Mouse (Mus musculus): ENCODE measurements at regions not wholly inside any gene's neighbourhood (a gene's known extent, or its start where the extent isn't known, plus 50 kb on each side); places are given as distances from the start of the nearest gene placed in this dataset.
A peak's percentile ranks its signal among the peaks of the same experiment; 100 is the strongest.

GRCm38 (mm10) chr2:28141975-28142374, 50.8 kb upstream of the Olfm1 start:
- DNase-seq (ENCODE audit: extremely low read depth, low read depth), result no peak

GRCm38 (mm10) chr2:28141556-28141955, 51.2 kb upstream of the Olfm1 start:
- peak; percentile 91 for DNase-seq (ENCODE audit: extremely low read depth, low read depth)

GRCm38 (mm10) chr2:28138583-28138982, 53.9 kb upstream of the Fcnb start:
- DNase-seq (ENCODE audit: extremely low read depth, low read depth), result no peak

- no peak for DNase-seq (ENCODE audit: extremely low read depth, low read depth)
Observed at GRCm38 (mm10) chr2:28134605-28135004, 49.9 kb upstream of the Fcnb start.
